In the genomic region with DNA sequence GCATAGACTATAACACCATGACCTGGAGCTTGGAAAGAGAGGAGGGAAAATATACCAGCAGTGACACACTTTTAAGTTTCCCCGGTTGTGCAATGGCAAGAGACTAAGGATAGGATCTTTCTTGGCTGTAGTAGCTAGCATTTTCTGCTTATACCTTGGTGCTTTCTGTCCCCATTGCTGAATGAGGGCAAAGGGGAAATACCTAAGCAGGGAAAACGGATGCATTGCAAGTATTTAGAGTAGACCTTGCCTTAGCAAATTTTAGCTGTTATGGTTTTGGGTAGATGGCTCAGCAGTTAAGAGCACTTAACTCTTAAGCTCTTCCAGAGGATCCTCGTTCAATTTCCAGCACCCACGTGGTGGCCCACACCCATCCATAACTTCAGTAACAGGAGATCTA, we compare ENCODE assay signal across 27 mouse cellular contexts.
"Had no signal": no experiment of that assay in that cellular context is flagged by ENCODE, and none has a peak within 500 bp of the region (broad histone marks: within the 10 kb centered on the region; RNA-seq: fewer than 3 reads in every experiment).

No protein-coding gene starts in this region.

- H3K9ac ChIP-seq: heart, embryonic 12.5 days; hindbrain, embryonic 12.5 days; hindbrain, embryonic 14.5 days; kidney, embryonic 15.5 days; limb, embryonic 12.5 days; liver, embryonic 13.5 days; liver, embryonic 15.5 days had no signal

- H3K9me3 ChIP-seq: heart, embryonic 10.5 days; heart, embryonic 12.5 days; hindbrain, embryonic 10.5 days; hindbrain, embryonic 12.5 days; kidney, embryonic 15.5 days; limb, embryonic 10.5 days; limb, embryonic 12.5 days; liver, embryonic 13.5 days; liver, embryonic 15.5 days had no signal

- ATAC-seq: hindbrain, embryonic 16.5 days; intestine, embryonic 16.5 days had no signal

- H3K4me1 ChIP-seq: hindbrain, embryonic 12.5 days; limb, embryonic 10.5 days; liver, embryonic 13.5 days; liver, embryonic 15.5 days had no signal

- H3K4me2 ChIP-seq: heart, embryonic 12.5 days; hindbrain, embryonic 12.5 days; hindbrain, embryonic 14.5 days; kidney, embryonic 15.5 days; limb, embryonic 12.5 days; liver, embryonic 11.5 days; liver, embryonic 13.5 days; liver, embryonic 15.5 days had no signal

- H3K27ac ChIP-seq: heart, embryonic 10.5 days; hindbrain, embryonic 10.5 days; hindbrain, embryonic 12.5 days; hindbrain, embryonic 14.5 days; kidney, embryonic 15.5 days; kidney, postnatal 0 days; left cerebral cortex, adult 2 months; limb, embryonic 10.5 days; limb, embryonic 12.5 days; liver, embryonic 13.5 days; liver, embryonic 15.5 days had no signal

- DNase-seq: gastrocnemius, postnatal 10 days; gastrocnemius, postnatal 36 days; heart, adult 18-20 months; heart, postnatal 10 days; heart, postnatal 4 days; kidney, adult 11 months; kidney, adult 2 months; kidney, adult 9 months; kidney, postnatal 14 days; kidney, postnatal 36 days; layer of hippocampus, adult 9-11 months; liver; liver, embryonic 13.5 days had no signal

- H3K4me3 ChIP-seq: heart, embryonic 10.5 days; heart, embryonic 12.5 days; hindbrain, embryonic 10.5 days; hindbrain, embryonic 12.5 days; kidney, embryonic 15.5 days; left cerebral cortex, adult 2 months; limb, embryonic 10.5 days; limb, embryonic 12.5 days; liver, embryonic 13.5 days; liver, embryonic 15.5 days had no signal

- H3K36me3 ChIP-seq: heart, embryonic 10.5 days; heart, embryonic 12.5 days; hindbrain, embryonic 10.5 days; hindbrain, embryonic 12.5 days; kidney, embryonic 15.5 days; limb, embryonic 10.5 days; limb, embryonic 12.5 days; liver, embryonic 13.5 days; liver, embryonic 15.5 days had no signal

- H3K27me3 ChIP-seq: heart, embryonic 12.5 days; hindbrain, embryonic 12.5 days; kidney, embryonic 15.5 days; limb, embryonic 12.5 days; liver, embryonic 13.5 days; liver, embryonic 15.5 days had no signal
